Mouse (Mus musculus) forelimb bud, embryonic 11.5 days (tissue): ENCODE measurements at regions not wholly inside any gene's neighbourhood (a gene's known extent, or its start where the extent isn't known, plus 50 kb on each side); places are given as distances from the start of the nearest gene placed in this dataset.

Source experiments
- DNase-seq: peaks from one replicate; pipeline ENCODE4 v3.0.0-alpha.2; 2012; ENCODE audit warnings: low read depth, low spot score

GRCm38 (mm10) chr16:72152920-72153319 is 155.2 kb upstream of the Robo1 start:
- DNase-seq = no peak

DNA sequence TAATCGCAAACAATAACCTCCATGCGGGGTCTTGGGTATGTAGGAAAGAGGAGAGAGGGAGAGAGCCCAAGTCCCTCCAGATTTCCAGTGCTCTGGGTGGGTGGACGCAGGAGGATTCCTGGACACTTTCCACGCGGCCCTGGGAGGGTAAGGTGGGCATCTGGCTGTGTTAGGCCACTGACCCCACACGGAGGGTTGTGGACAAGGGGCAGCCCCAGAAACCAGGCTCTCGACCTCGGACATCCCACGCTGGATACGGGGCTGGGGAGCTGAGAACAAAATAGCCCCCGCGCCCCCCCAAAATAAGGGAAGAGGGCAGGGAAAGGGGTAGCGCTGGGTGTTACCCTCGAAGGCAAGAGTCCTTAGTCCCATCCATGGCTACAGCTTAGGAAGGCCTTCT is 150.2 kb upstream of the Robo1 start:
- DNase-seq = no peak

GRCm38 (mm10) chr16:72159411-72159810 is 148.7 kb upstream of the Robo1 start:
- DNase-seq = peak; percentile 5

GRCm38 (mm10) chr16:72175727-72176126 is 132.4 kb upstream of the Robo1 start:
- DNase-seq = no peak

DNA sequence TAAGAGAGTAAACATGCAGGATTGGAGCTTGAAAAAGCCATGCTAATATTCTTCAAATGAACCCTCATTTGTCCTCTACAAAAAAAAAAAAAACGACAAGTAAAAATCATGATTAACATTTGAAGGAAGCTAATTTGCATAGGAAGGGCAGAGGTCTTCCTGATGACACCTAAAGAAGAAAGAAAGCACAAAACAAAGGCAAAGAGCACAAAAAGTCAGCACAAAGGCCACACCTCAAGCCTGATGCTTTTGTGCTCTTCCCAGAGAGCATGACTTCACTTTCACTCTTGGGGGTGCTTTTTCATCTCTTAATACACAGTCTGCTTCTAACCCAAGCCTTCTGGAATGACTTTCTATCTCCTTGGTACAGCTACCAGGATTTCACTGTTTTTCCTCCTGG is 113.8 kb upstream of the Robo1 start:
- DNase-seq = no peak

GRCm38 (mm10) chr16:72215360-72216013 is 92.6 kb upstream of the Robo1 start:
- DNase-seq = peak; percentile 73

- peak; percentile 21 for DNase-seq
Observed at GRCm38 (mm10) chr16:72218021-72218420, 90.1 kb upstream of the Robo1 start.

GRCm38 (mm10) chr16:72221912-72222502 is 86.1 kb upstream of the Robo1 start:
- DNase-seq = no peak

DNA sequence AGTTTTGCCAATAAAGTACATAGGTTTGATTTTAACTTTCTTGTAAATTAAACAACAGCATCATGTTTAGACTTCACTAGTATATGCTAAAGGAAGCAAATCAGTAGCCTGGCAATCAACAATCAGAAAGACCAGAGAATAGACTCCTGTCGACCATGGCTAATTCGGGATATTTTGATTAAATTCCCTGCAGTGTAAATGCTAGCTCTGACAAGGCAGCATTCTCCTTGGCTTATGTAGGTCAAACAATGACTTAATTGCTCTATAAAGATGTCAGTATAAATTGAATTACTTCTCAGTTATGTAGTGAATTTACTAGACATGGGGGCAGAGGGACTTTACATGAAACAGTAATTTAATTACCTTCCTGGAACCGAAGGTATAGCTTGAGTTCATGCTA is 84.2 kb upstream of the Robo1 start:
- DNase-seq = no peak

DNA sequence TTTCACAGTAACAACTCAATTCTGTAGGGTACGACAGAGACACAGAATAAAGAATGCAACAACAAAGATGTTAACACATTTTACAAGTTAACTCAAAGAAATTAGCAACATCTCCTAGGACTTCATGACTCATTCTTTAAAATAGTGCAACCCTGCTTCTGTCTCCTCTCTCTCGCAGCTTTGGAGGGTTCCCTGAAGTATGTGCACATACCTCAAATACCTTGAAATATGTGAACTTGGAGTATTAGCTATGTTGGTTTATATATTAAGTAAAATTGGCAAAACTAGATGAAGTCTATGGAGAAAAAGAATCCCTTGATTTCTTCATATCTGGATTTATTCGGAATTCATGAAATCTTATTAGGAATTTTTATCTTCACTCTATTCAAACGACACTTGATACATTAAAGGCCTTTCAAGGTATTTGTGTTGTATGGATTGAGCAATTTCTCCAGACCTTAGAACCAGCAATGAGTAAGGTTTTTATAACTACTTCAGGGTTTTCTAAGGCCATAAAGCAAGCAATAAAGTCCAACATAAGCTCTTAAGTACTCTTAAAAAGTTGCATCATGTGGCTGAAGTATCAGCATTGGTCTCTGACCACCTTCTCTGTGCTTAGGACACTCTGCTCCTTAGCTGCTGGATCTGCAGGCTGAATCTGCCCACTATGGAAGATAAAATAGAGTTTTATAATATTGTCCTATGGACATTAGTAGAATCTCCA is 82.8 kb upstream of the Robo1 start:
- DNase-seq = no peak

DNA sequence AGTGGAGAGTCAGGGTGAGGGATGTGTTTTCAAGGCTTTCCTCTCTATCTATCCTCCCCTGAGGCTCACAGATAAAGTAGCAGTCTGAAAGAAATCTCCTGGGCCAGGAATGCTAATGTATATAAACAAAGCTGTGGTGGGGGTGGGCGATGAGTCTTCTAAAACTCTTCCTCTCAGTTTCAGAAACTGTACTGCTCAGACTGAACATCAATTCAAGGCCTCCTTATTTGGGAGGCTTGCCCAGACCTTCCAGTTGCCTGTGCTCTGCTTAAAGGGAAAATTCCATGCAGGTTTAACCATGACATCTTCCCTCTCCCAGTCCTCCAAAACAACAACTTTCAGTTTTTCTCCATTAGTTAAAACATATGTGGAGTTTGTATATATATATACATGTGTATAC is 73.7 kb upstream of the Robo1 start:
- DNase-seq = no peak

DNA sequence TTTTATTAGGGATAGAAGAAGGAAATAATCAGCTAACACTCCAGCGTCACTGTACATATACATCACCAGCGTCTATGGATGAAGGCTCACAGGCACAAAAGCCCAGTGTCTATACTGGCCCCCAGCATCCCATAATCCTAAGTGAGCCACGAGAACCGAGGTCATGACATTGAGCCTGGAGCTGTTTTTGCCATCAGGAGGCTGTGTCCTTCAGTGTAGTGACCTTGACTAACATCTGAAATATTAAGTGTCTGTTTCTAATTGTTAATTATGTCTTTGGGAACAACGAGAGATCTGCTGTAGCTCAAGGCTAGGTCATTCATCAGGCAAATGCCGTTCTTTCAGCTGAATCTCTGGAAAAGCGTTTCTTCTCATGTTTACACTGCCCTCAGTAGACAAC is 68.5 kb upstream of the Robo1 start:
- DNase-seq = no peak

GRCm38 (mm10) chr16:72256388-72256787 is 51.7 kb upstream of the Robo1 start:
- no peak for DNase-seq
